Mouse (Mus musculus): ENCODE data around the gene Arpc3.
A peak's percentile ranks its signal among the peaks of the same experiment; 100 is the strongest.

Arpc3 gene

DNA sequence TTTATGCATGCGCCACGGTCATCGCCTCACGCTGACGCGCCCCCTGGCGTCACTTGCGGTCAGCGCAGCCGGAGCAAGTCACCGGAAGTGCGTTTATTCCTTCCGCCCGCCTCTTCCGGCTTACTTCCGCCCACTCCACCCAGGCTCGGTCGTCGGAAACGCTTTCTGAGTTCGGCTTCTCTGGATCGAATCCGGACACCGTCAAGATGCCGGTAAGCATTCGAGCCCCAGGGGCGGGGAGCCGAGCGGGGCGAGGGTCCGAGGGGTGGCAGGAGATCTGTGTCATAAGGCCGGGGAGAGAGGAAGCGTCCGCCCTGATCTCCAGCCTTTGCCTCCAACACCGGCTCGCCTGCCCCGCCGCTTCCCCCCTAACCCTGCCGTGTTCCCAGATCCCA lies at the start of gene Arpc3:
Arpc3 (plus strand) TSS at position 93 of the 395 bp plus-strand sequence.
- peak; percentile 90 to 93 for DNase-seq (ENCODE audit: low spot score in 2 of 2)

DNA sequence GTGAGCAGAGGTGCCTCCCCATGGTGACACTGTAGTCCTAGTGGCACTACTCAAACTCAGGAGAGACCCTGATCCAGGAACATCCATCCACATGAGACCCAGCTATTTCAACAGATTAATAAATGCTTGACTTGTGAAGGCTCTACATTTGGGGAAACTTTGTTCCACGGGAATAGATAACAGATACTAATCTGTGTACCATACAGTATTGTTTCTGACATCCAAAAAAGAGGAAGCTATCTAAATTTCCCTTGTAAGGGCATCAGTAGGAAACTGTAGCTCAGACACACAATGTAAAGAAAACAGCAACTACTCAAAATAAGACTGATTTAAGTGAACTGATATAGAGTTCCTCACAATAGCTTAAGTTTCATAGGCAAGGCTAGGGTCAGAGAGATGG lies 48.8 kb upstream of the Arpc3 start:
- DNase-seq (ENCODE audit: low spot score in 2 of 2) = no peak

DNA sequence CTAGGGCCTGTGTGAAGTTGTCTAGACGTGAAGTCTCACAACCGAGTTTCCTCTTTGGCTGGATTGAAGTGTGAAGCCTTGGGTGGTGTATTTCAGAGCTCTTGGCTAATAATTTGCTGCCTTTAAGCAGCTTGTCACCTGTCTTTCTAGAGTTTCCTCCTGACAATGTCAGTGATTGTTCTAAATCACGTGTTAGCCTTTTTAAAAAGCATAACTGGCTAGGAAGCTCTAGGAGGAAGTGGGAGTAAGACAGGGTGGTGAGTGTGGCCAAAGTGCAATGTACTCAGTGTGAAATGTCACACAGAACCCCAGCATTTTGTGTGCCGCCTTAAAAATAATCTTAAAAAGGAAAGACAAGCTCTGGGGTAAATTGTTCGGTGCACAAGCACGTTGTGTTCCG lies 47.9 kb upstream of the Arpc3 start:
- DNase-seq (ENCODE audit: low spot score in 2 of 2) = no peak

DNA sequence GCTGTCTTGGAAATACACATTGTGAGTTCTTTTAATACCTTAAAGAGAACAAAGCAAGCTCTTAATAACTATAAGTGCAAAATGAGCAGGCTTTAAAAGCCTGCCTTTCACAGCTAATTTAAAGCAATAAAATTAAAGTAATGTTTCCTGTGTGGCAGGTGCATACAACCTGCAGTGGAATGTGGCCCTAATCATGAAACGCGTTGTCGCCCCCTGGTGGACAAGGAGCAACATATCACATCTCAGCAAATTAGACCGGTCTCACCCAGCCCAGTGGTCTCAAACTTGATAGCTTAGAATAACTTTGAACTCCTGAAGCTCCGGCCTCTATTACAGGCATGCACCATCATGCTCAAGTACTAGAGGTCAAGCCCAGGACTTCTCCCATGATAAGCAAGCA lies 47.4 kb upstream of the Arpc3 start:
- DNase-seq (ENCODE audit: low spot score in 2 of 2) = peak; percentile 61 to 64

DNA sequence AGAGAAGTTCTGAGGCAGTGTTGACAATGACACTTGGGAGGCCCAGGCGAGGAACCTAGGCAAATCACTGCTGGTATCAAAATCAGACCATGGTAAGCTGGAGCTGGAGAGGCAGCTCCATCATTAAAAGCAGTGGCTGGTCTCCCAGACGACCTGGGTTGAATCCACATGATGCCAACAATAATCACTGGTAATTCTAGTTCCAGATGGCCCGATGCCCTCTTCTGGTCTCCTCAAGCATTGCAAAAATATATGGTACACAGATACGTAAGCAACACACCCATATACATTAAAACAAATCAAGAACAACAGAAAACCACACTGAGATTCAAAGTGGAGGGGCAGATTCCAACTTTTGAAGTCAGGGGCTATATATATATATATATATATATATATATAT lies 45.9 kb upstream of the Arpc3 start:
- no peak for DNase-seq (ENCODE audit: low spot score in 2 of 2)

DNA sequence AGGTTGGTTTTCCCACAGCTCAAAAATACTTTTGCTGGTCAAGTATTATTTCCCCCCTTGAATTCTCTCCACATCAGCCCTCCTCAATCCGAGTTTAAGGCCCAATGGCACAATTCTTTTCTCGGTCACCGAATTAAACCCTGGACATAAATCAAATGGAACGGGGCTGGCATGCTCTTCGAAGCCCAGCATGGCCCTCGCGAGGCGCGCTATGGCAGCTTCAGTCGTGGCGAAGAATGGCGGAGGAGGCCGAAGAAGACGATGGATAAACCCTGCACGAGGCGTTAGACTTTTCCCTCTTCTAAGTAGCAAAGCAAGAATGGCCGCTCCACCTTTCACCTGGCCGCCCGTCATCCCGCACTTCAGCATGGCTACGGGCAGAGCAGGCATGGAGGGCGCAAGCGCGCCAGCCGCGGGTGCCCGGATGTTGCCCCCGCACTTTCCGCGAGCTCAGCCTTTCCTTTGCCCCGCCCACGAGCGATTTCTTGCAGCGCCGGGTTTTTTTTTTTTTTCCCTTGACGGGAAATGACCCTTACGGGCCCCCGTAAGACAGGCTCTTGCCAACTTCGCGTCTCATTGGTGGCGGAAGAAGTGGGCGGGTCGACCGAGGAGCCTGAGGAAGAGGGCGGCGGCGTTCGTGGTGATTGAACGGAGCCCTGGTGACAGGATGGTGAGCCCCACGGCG lies 37.7 kb upstream of the Arpc3 start, which contains the start of the genes Rad9b and Vps29:
Rad9b (minus strand) TSS at position 427 of the 685 bp plus-strand sequence.
Vps29 (plus strand) TSS at position 563 of the 685 bp plus-strand sequence.
- DNase-seq (ENCODE audit: low spot score in 2 of 2) = peak; percentile 97 to 98

DNA sequence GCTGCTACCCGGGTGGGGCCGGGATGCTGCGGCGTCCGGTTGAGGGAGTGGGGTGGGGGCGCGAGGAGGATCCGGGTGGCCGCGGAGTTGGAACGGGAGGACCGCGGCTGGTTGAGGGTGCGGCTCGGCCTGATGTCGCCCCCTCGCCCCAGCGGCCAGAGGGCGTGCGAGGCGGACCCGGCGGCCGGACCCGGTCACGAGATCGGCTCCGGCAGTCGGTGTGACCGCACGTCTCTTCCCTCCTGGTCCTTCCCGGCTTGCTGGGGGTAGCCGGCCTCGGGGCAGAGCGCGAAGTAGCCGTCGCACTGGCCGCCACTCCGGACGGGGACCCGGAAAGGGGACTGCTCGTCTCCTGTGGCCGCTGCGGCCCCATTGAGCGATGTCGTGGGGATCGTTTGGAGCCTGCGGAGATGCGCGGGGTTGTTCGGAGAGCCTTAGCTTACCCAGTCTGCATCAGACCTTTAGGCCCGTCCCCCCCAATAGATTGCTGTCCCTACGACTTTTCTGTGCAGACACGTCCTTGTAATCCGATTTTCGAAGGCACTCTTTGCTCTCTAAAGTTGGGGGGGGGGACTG lies 37.1 kb upstream of the Arpc3 start:
- DNase-seq (ENCODE audit: low spot score in 2 of 2) = no peak

DNA sequence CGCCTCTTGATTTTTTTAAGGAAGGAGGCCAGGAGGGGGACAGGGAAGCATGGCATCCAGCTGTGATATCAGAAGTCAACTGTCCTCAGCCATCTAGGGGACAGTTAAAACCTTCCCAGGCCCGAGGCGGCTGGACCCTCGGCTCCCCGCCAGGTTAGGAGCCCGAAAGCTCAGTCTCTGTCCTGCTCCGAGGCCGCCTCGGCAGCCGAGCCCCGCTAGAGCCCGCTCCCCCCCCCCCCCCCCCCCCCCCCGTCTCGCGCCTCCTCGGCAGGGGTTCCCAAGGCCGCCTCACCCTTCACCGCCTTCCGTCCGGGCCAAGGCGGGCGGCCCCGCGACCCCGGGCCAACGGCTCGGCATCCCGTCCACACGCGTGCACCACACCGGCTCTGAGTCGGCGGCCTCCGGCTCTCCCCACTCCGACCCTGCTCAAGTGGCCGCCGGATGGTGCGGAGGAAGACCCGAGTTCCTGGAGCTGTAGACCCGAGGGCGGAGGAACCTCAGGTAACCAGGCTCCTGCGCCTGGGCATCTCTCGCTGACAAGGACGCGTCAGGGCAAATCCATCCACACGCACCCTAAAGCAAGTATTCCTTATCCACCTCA lies 20.0 kb upstream of the Arpc3 start, which contains the start of gene Gpn3:
Gpn3 (plus strand) TSS at position 286 of the 601 bp plus-strand sequence.
- peak in 1 of 2 experiments; percentile 13 for DNase-seq (ENCODE audit: low spot score in 2 of 2)

DNA sequence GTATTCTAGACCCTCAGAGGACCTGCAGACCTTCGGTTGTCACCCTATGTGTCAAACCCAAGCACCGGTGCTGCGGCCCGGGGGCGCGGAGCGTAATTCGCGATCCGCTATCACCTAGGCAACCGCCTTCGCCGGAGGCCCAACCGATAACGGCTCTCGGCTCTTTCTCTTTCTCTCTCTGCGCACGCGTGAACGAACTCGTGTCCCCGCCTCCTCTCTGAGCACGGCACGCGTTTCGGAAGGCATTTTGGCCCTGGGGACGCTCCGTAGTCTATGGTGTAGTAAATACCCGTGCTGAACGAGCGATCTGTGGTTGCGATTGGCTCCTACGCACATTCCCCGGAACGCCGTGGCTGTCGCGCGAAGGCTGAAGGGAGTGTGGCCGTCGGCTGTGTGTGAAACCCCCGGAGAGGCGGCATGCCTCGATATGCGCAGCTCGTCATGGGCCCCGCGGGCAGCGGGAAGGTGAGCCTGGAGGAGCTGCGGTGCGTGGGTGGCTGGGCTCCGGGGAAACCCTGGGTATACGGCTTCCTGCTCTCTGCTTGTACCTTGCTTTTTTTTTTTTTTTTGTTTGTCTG lies 19.4 kb upstream of the Arpc3 start, which contains the start of gene Fam216a:
Fam216a (minus strand) TSS at position 173 of the 578 bp plus-strand sequence.
- peak; percentile 100 for DNase-seq (ENCODE audit: low spot score in 2 of 2)

DNA sequence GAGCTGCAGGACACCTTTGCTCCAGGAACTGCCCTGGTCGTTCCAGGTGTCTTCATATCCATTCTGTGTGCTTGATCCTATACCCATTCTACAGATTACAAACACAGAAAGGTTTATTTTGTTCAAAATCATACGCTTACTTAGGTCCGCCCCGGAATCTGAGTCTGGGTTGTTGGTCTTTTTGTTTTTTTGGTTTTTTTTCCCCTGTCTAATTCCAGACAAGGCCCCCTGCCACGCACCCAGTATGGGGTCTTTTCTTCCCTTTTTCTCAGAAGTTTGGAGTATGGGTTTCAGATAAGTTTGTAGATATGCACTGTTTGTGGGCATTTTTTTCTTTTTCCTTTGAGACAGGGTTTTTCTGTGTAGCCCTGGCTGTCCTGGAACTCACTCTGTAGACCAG lies 18.8 kb upstream of the Arpc3 start:
- no peak for DNase-seq (ENCODE audit: low spot score in 2 of 2)

DNA sequence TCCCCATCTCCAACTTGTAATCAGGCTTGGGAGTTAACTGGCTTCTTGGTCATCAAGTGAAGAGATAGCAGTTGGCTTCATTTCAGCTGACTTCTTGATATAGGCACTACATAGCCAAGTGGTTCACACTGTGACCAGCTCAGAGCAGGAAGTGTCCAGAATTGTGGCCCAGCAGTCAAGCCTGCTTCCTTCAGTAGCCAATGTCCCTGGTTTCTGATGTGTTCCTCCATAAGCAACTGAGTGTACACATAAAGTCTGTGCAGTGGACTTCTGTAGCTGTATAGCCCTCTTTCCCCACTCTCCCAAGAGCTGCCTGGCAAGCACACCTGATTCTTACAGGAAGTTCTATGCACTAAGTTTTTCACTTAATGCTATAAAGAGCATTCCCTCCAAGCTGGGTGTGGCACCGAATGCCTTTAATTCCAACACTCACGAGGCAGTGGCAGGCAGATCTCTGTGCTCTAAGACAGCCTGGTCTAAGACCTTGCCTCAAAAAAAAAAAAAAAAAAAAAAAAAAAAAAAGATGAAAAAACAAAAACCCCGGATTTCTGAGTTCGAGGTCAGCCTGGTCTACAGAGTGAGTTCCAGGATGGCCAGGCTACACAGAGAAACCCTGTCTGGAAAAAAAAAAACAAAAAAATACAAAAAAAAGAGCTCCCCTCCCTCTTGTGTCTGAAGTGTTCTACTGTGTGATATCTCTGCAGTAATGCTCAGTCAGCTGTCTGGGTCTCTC lies 14.4 kb upstream of the Arpc3 start:
- DNase-seq (ENCODE audit: low spot score in 2 of 2) = no peak

DNA sequence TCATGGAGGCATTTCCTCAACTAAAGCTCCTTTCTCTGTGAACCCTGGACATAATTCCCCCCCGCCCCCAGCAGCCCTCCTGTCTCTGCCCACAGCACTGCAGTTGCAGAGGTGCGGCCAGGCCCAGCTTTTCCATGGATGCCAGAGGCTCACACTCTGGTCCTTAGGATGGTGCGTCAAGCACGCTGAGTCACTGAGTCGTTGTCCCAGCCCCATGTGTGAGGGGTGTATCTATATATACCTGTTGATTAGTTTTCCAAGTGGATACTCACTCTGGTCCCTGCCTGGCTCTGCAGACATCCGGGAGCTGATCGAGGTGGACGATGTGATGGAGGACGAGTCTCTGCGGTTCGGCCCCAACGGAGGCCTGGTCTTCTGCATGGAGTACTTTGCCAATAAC lies 13.5 kb upstream of the Arpc3 start:
- DNase-seq (ENCODE audit: low spot score in 2 of 2) = no peak

DNA sequence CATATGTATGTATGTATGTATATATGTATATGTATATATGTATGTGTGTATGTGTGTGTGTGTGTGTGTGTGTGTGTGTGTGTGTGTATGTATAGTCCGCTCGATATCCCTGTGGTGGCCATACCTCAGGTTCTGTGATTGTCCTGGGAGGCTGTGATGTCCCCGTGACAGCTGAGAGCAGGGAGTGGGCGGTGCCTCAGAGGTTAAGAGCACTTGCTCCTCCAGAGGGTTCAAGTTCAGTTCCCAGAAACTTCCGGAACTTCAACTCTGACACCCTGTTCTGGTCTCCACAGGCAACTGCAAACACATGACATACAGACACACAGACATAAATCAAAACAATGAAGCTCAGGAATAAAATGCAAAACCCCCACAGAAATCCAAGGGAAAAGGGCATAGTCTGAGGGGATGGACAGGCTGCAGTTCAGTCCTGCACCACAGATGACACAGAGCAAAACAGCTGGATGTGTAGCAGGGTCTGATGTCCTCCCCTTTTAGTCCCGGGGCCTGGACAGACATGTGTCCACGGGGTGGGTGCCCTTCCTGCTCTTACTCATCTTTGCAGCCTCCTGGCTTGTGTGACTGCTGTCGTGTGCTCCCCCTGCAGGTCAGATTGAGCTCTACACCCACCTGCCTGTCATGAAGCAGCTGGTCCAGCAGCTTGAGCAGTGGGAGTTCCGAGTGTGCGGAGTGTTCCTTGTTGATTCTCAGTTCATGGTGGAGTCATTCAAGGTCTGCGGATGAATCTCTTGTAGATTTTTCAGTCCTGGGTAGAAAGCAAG lies 12.1 kb upstream of the Arpc3 start:
- peak; percentile 80 to 85 for DNase-seq (ENCODE audit: low spot score in 2 of 2)

DNA sequence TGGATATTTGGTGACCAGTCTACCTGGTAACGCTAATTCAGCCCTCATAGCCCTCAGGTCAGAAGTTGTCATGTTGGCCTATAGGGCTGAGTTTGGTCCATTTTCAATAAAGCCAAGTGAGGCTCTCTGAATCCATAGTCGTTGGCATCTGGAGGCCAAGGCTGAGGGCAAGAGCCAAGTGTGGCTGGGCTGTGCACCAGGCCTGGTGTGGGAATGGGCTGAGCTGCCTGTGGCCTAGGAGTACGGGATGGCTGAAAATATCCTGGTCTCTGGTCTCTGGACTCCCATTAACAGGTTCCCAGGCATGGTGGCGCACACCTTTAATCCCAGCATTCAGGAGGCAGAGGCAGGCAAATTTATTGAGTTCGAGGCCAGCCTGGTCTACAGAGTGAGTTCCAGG lies 1.7 kb upstream of the Arpc3 start:
- no peak for DNase-seq (ENCODE audit: low spot score in 2 of 2)

DNA sequence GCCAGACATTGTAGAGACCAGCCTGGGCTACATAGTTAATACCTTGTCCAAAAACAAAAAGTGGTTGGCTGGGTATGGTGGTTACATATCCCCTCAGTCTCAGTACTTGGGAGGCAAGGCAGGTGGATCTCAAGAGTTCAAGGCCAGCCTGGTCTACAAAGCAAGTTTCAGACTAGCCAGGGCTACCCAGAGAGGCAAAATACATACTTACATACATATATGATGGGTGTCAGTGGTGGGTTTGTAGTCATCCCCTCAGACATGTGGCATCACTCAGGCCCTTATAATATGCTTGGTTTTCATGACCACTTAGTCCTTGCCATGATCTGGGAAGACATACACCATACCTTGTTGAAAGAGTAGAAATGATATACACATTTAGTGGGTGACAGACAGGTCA lies 1.0 kb upstream of the Arpc3 start:
- DNase-seq (ENCODE audit: low spot score in 2 of 2) = no peak

DNA sequence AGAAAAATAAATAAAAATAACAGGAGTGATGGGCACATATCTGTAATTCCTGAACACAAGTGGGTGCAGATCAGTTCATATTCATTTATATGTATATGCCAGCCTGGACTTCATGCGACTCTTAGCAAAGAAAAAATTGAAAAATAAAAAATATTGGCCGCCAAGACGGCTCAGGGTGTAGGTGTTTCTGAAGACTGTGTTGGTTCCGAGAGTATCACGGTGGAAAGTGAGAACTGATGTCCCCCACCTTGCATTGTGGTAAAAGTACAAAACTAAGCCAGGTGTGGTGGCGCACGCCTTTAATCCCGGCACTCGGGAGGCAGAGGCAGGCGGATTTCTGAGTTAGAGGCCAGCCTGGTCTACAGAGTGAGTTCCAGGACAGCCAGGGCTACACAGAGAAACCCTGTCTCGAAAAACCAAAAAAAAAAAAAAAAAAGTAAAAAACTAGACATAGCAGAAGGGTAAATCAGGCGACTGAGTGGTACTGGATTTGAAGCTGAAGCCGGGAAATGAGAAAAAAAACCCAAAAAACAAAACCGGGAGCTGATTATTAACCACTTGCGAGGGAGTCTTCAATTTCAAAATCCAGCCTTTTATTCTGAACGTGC lies 396 bp upstream of the Arpc3 start:
- no peak for DNase-seq (ENCODE audit: low spot score in 2 of 2)

DNA sequence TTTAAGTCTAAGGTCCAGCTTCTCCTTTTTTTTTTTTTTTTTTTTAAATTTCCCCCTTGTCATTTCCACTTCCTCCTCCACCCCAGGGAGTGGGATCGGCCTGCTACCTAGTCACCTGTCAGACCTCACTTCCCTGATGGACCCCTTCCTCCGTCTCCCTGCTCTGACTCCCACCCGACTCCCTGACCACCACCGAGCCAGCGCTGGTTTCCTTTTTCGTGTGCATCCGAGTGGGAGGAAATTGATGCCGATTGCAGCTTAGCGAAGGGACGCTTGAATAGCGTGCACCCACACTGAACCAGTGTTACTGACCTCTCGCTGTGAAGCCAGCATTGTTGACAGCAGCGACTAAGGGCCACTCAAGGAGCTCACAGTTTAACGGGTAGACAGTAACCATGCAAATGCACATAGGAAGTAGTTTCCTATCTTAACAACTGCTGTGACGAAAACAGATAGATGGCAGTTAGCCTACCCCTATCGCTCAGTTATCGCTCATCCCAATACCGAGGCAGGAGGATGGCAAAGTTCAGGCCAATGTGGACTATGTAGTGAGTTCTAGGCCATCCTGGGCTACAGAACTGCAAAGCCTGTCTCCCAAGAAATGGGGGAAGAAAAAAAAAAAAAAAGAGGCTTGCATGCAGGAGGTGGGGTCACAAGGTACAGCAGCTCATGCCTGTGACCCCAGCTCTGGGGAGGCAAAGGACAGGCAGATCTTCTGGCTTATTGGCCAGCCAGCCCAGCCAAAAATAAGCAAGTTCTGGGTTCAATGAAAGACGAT lies 738 bp downstream of the Arpc3 start:
- peak; percentile 35 to 41 for DNase-seq (ENCODE audit: low spot score in 2 of 2)

DNA sequence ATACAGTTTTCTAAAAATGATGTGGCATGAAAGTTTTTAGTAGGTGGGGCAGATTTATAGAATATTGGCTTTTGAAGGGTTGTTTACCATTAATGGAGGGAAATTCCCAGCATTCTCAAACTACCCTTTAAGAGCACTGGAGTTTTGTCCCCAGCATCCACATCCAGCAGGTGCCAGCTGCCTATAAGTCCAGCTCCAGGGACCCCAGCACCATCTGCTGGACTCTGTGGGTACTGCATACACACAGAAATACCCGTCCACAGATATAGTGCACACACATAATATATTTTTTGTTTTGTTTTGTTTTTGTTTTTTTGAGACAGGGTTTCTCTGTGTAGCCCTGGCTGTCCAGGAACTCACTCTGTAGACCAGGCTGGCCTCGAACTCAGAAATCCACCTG lies 2.2 kb downstream of the Arpc3 start:
- peak; percentile 62 to 73 for DNase-seq (ENCODE audit: low spot score in 2 of 2)

DNA sequence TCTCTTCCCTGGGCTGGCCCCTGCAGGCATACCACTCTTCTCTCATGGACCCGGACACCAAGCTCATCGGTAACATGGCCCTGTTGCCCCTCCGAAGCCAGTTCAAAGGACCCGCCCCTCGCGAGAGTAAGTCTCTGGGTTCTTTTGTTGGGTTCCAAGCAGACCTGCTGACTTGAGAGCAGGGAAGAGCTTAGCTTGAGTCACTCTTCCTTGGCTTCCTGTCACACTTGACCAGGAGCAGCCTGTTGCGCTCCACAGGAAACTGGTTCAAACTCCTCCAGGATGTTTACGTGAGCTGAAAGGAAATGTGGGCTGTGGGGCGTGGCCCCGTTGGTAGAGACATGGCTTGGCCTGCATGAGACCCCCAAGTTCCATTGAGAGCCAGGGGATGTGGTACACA lies 5.1 kb downstream of the Arpc3 start:
- DNase-seq (ENCODE audit: low spot score in 2 of 2) = no peak

DNA sequence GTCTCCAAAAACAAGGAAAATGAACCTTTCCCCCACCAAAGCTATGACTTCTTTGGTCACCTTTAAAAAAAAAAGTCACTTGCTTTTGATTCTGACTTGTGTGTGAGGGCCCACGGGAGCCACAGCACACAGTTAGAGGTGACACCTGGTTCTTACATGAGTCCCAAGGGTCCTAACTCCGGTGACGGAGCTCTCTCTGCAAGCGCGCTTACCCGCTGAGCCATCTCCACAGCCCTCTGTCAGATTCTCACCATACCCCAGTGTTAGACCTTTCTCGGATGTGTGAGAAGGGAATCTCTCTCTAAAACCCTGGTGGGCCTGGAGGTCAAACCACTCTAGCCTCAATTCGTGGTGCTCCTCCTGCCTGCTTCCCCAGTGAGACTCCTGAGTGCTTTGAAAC lies 5.8 kb downstream of the Arpc3 start:
- DNase-seq (ENCODE audit: low spot score in 2 of 2) = no peak
